Mouse (Mus musculus): Measurements from ENCODE around the gene Sgsh. TPM values are rescaled to one million over a fixed set of nuclear protein-coding genes. Genes with fewer than 3 reads are reported as not detected.

Sgsh gene
- polyA plus RNA-seq, 1 experiment from 2014 or later: 7.5 TPM

GRCm38 (mm10) chr11:119375425-119375824, 20.1 kb upstream of the Sgsh start:
- Histone ChIP-seq H3K4me3 (no peak overlapping the region), H3K4me2 (no peak overlapping the region), H3K9ac (no peak overlapping the region), H3K36me3 (peaks cover 38% of the 10 kb centered on the region), H3K27me3 (replicated peaks) (no peaks in the 10 kb centered on the region), H3K9me3 (replicated peaks) (no peaks in the 10 kb centered on the region), H3K27ac (ENCODE audit: poor library complexity, severe bottlenecking) (no peak overlapping the region), H3K4me1 (replicated peaks) (0 out of 2 replicates have a peak, but pooled peaks cover 6% of the 10 kb centered on the region)
- no peak for ATAC-seq (ENCODE audit: insufficient number of reproducible peaks, low FRiP score)
- WGBS: 66% methylated on average over 6 of the region's 6 CpGs

- peak; percentile 66; the same call in 1 of the 2 replicates for ATAC-seq (ENCODE audit: insufficient number of reproducible peaks, low FRiP score)
- no peak overlapping the region for H3K4me3 ChIP-seq
- no peak overlapping the region for H3K9ac ChIP-seq
- no peaks in the 10 kb centered on the region for H3K27me3 ChIP-seq (replicated peaks)
- H3K4me1 ChIP-seq (replicated peaks): peaks cover 8% of the 10 kb centered on the region; the same call in 1 of the 2 replicates
- H3K4me2 ChIP-seq: peak overlapping the region; percentile 1; the same call in 1 of the 2 replicates
- WGBS: 35% methylated on average over 11 of the region's 11 CpGs
- H3K36me3 ChIP-seq: peaks cover 53% of the 10 kb centered on the region
- H3K27ac ChIP-seq (ENCODE audit: poor library complexity, severe bottlenecking): no peak overlapping the region
- no peaks in the 10 kb centered on the region; the same call in 1 of the 2 replicates for H3K9me3 ChIP-seq (replicated peaks)
Observed at GRCm38 (mm10) chr11:119363534-119364145, 8.3 kb upstream of the Sgsh start.

GRCm38 (mm10) chr11:119362769-119363533, 7.6 kb upstream of the Sgsh start:
- no peak overlapping the region for H3K27ac ChIP-seq (ENCODE audit: poor library complexity, severe bottlenecking)
- H3K4me2 ChIP-seq: peak overlapping the region; percentile 1; the same call in 1 of the 2 replicates
- H3K9me3 ChIP-seq (replicated peaks): no peaks in the 10 kb centered on the region; the same call in 1 of the 2 replicates
- 40% methylated on average over 11 of the region's 11 CpGs for WGBS
- peak overlapping the region; percentile 51; the same call in 1 of the 2 replicates for H3K9ac ChIP-seq
- no peak overlapping the region for H3K4me3 ChIP-seq
- H3K27me3 ChIP-seq (replicated peaks): no peaks in the 10 kb centered on the region
- peaks cover 55% of the 10 kb centered on the region for H3K36me3 ChIP-seq
- ATAC-seq (ENCODE audit: insufficient number of reproducible peaks, low FRiP score): no peak
- peaks cover 8% of the 10 kb centered on the region; the same call in 1 of the 2 replicates for H3K4me1 ChIP-seq (replicated peaks)

- no peak for ATAC-seq (ENCODE audit: insufficient number of reproducible peaks, low FRiP score)
- H3K4me2 ChIP-seq: no peak overlapping the region
- WGBS: 84% methylated on average over 10 of the region's 10 CpGs
Observed at GRCm38 (mm10) chr11:119359089-119359488, 3.8 kb upstream of the Sgsh start.

GRCm38 (mm10) chr11:119354798-119355442, 416 bp downstream of the Sgsh start:
- Histone ChIP-seq H3K9me3 (replicated peaks) (no peaks in the 10 kb centered on the region), H3K9ac (peak overlapping the region; percentile 79), H3K27ac (ENCODE audit: poor library complexity, severe bottlenecking) (peak overlapping the region; percentile 76), H3K4me3 (peak overlapping the region; percentile 64), H3K4me1 (replicated peaks) (peaks cover 25% of the 10 kb centered on the region), H3K4me2 (peak overlapping the region; percentile 82), H3K27me3 (replicated peaks) (0 out of 2 replicates have a peak, but pooled peaks cover 9% of the 10 kb centered on the region), H3K36me3 (peaks cover 27% of the 10 kb centered on the region)
- ATAC-seq (ENCODE audit: insufficient number of reproducible peaks, low FRiP score): peak; percentile 43
- WGBS: 1% methylated on average over 23 of the region's 23 CpGs

More at GRCm38 (mm10) chr11:119359089-119359488, 3.8 kb upstream of the Sgsh start:
- peaks cover 40% of the 10 kb centered on the region for H3K36me3 ChIP-seq
- no peak overlapping the region for H3K27ac ChIP-seq (ENCODE audit: poor library complexity, severe bottlenecking)
- peaks cover 25% of the 10 kb centered on the region for H3K4me1 ChIP-seq (replicated peaks)
- H3K4me3 ChIP-seq: no peak overlapping the region
- no peak overlapping the region for H3K9ac ChIP-seq
- no peaks in the 10 kb centered on the region for H3K9me3 ChIP-seq (replicated peaks)
- H3K27me3 ChIP-seq (replicated peaks): no peaks in the 10 kb centered on the region

- peak overlapping the region; percentile 8; the same call in 1 of the 2 replicates for H3K9ac ChIP-seq
- H3K27me3 ChIP-seq (replicated peaks): 0 out of 2 replicates have a peak, but pooled peaks cover 9% of the 10 kb centered on the region
Observed at GRCm38 (mm10) chr11:119353946-119354345, 1.4 kb downstream of the Sgsh start.

GRCm38 (mm10) chr11:119352113-119352512, 3.2 kb downstream of the Sgsh start:
- no peak overlapping the region for H3K9ac ChIP-seq
- H3K4me1 ChIP-seq (replicated peaks): peaks cover 25% of the 10 kb centered on the region
- H3K9me3 ChIP-seq (replicated peaks): no peaks in the 10 kb centered on the region
- no peak overlapping the region for H3K4me3 ChIP-seq
- H3K4me2 ChIP-seq: no peak overlapping the region
- WGBS: 70% methylated on average over 7 of the region's 7 CpGs
- peaks cover 14% of the 10 kb centered on the region; the same call in 1 of the 2 replicates for H3K36me3 ChIP-seq
- H3K27ac ChIP-seq (ENCODE audit: poor library complexity, severe bottlenecking): no peak overlapping the region
- ATAC-seq (ENCODE audit: insufficient number of reproducible peaks, low FRiP score): no peak
- 0 out of 2 replicates have a peak, but pooled peaks cover 9% of the 10 kb centered on the region for H3K27me3 ChIP-seq (replicated peaks)

More at GRCm38 (mm10) chr11:119353946-119354345, 1.4 kb downstream of the Sgsh start:
- H3K9me3 ChIP-seq (replicated peaks): no peaks in the 10 kb centered on the region
- no peak overlapping the region for H3K27ac ChIP-seq (ENCODE audit: poor library complexity, severe bottlenecking)
- peak overlapping the region; percentile 82; the same call in 1 of the 2 replicates for H3K4me2 ChIP-seq
- 67% methylated on average over 4 of the region's 4 CpGs for WGBS
- H3K36me3 ChIP-seq: peaks cover 19% of the 10 kb centered on the region
- H3K4me1 ChIP-seq (replicated peaks): peaks cover 25% of the 10 kb centered on the region
- no peak for ATAC-seq (ENCODE audit: insufficient number of reproducible peaks, low FRiP score)
- H3K4me3 ChIP-seq: no peak overlapping the region

GRCm38 (mm10) chr11:119347125-119347524, 8.2 kb downstream of the Sgsh start:
- no peak for ATAC-seq (ENCODE audit: insufficient number of reproducible peaks, low FRiP score)
- no peak overlapping the region for H3K4me2 ChIP-seq
- H3K9me3 ChIP-seq (replicated peaks): no peaks in the 10 kb centered on the region
- H3K27ac ChIP-seq (ENCODE audit: poor library complexity, severe bottlenecking): no peak overlapping the region
- 77% methylated on average over 4 of the region's 4 CpGs for WGBS
- H3K36me3 ChIP-seq: peaks cover 25% of the 10 kb centered on the region
- H3K4me3 ChIP-seq: no peak overlapping the region
- peaks cover 8% of the 10 kb centered on the region for H3K4me1 ChIP-seq (replicated peaks)
- H3K27me3 ChIP-seq (replicated peaks): no peaks in the 10 kb centered on the region
- no peak overlapping the region for H3K9ac ChIP-seq

GRCm38 (mm10) chr11:119344865-119345264, 10.5 kb downstream of the Sgsh start:
- WGBS: 69% methylated on average over 6 of the region's 6 CpGs
- H3K27me3 ChIP-seq (replicated peaks): no peaks in the 10 kb centered on the region
- no peak overlapping the region for H3K4me2 ChIP-seq
- H3K4me3 ChIP-seq: no peak overlapping the region
- ATAC-seq (ENCODE audit: insufficient number of reproducible peaks, low FRiP score): no peak
- H3K27ac ChIP-seq (ENCODE audit: poor library complexity, severe bottlenecking): no peak overlapping the region
- H3K4me1 ChIP-seq (replicated peaks): peaks cover 8% of the 10 kb centered on the region
- no peaks in the 10 kb centered on the region for H3K9me3 ChIP-seq (replicated peaks)
- no peak overlapping the region for H3K9ac ChIP-seq
- H3K36me3 ChIP-seq: peaks cover 20% of the 10 kb centered on the region

- WGBS: 75% methylated on average over 8 of the region's 8 CpGs
- ATAC-seq (ENCODE audit: insufficient number of reproducible peaks, low FRiP score): no peak
Observed at GRCm38 (mm10) chr11:119344178-119344577, 11.2 kb downstream of the Sgsh start.

More at GRCm38 (mm10) chr11:119344178-119344577, 11.2 kb downstream of the Sgsh start:
- H3K27me3 ChIP-seq (replicated peaks): no peaks in the 10 kb centered on the region
- H3K4me3 ChIP-seq: no peak overlapping the region
- H3K27ac ChIP-seq (ENCODE audit: poor library complexity, severe bottlenecking): no peak overlapping the region
- no peak overlapping the region for H3K9ac ChIP-seq
- H3K4me1 ChIP-seq (replicated peaks): peaks cover 10% of the 10 kb centered on the region
- H3K4me2 ChIP-seq: no peak overlapping the region
- H3K9me3 ChIP-seq (replicated peaks): no peaks in the 10 kb centered on the region
- peaks cover 20% of the 10 kb centered on the region for H3K36me3 ChIP-seq
